Mouse (Mus musculus) olfactory bulb, adult 2 months (tissue): Measurements from ENCODE around the gene Matn4. TPM values are rescaled to one million over a fixed set of nuclear protein-coding genes. Genes with fewer than 3 reads are reported as not detected.

Experiments
- H3K27ac ChIP-seq: fragments of 200-500 bp; 2 replicates; pipeline ENCODE4 v1.5.1; 2012; ENCODE audit warnings: low read depth, low read length; ENCODE audit not compliant: insufficient read depth
- H3K4me1 ChIP-seq: fragments of 200-500 bp; 2 replicates; pipeline ENCODE4 v1.6.1; 2012; ENCODE audit warnings: low read length; ENCODE audit not compliant: control insufficient read depth, insufficient read depth
- H3K4me3 ChIP-seq: fragments of 200-500 bp; 2 replicates; pipeline ENCODE4 v1.5.1; 2012; ENCODE audit warnings: mild to moderate bottlenecking, low read depth, low read length, moderate library complexity; ENCODE audit not compliant: insufficient read depth
- CTCF ChIP-seq: fragments of 200-500 bp; IDR thresholded peaks from 2 replicates; pipeline ENCODE4 v1.5.1; 2012; ENCODE audit warnings: low read depth, mild to moderate bottlenecking, low read length, moderate library complexity; ENCODE audit not compliant: insufficient read depth
- POLR2A ChIP-seq: fragments of 200-500 bp; IDR thresholded peaks from 2 replicates; pipeline ENCODE4 v1.6.1; 2012; ENCODE audit warnings: mild to moderate bottlenecking, low read depth, low read length, moderate library complexity; ENCODE audit not compliant: insufficient read depth
- WGBS: fragments of 180-500 bp; shearing (Covaris S2); methylation state at CpG from one replicate; pipeline ENCODE4 v1.1.7; 2018; 5-methylcytosine and 5-hydroxymethylcytosine counted together
- polyA plus RNA-seq: library from polyadenylated mRNA; stranded (reverse); fragments of >200 nt; gene quantifications from 2 replicates; pipeline ENCODE4 v1.2.4, GENCODE M21; 2012; ENCODE audit warnings: low replicate concordance; ENCODE audit not compliant: missing spikeins, insufficient read depth, insufficient read length

Gene Matn4
- polyA plus RNA-seq, 1 experiment = not detected

- Histone ChIP-seq H3K27ac (no peak overlapping the region), H3K4me3 (no peak overlapping the region), H3K4me1 (no peaks in the 10 kb centered on the region)
- WGBS = 64% methylated on average over 3 of the region's 3 CpGs
- no peak for TF ChIP-seq POLR2A
- TF ChIP-seq CTCF = no peak
These were observed 33.6 kb downstream of the Matn4 start for GRCm38 (mm10) chr2:164371371-164371770.

- 84% methylated on average over 6 of the region's 6 CpGs for WGBS
- no peak for TF ChIP-seq CTCF
- no peak for TF ChIP-seq POLR2A
- no peaks in the 10 kb centered on the region for H3K4me1 ChIP-seq
- no peak overlapping the region for H3K27ac ChIP-seq
- no peak overlapping the region for H3K4me3 ChIP-seq
These were observed 36.3 kb downstream of the Matn4 start for GRCm38 (mm10) chr2:164368620-164369105.

GRCm38 (mm10) chr2:164366947-164367346 is 38.0 kb downstream of the Matn4 start:
- TF ChIP-seq POLR2A = no peak
- no peak for TF ChIP-seq CTCF
- H3K27ac ChIP-seq = no peak overlapping the region
- no peaks in the 10 kb centered on the region for H3K4me1 ChIP-seq
- no peak overlapping the region for H3K4me3 ChIP-seq
- 51% methylated on average over 3 of the region's 3 CpGs for WGBS

- TF ChIP-seq POLR2A (no peak), CTCF (no peak)
- Histone ChIP-seq H3K4me1 (no peaks in the 10 kb centered on the region), H3K4me3 (no peak overlapping the region), H3K27ac (no peak overlapping the region)
- WGBS = 45% methylated on average over 13 of the region's 13 CpGs
These were observed 43.8 kb downstream of the Matn4 start for GRCm38 (mm10) chr2:164360974-164361657.

GRCm38 (mm10) chr2:164359668-164360067 is 45.3 kb downstream of the Matn4 start:
- no peak overlapping the region for H3K27ac ChIP-seq
- WGBS = 90% methylated on average over 5 of the region's 5 CpGs
- no peaks in the 10 kb centered on the region for H3K4me1 ChIP-seq
- TF ChIP-seq POLR2A (no peak), CTCF (no peak)
- no peak overlapping the region for H3K4me3 ChIP-seq

- TF ChIP-seq POLR2A = no peak
- no peak for TF ChIP-seq CTCF
- 89% methylated on average over 5 of the region's 5 CpGs for WGBS
- no peaks in the 10 kb centered on the region for H3K4me1 ChIP-seq
- no peak overlapping the region for H3K27ac ChIP-seq
- no peak overlapping the region for H3K4me3 ChIP-seq
These were observed 45.9 kb downstream of the Matn4 start for GRCm38 (mm10) chr2:164359031-164359430.

- no peak overlapping the region for H3K4me3 ChIP-seq
- TF ChIP-seq CTCF = no peak
- no peak for TF ChIP-seq POLR2A
- WGBS = 78% methylated on average over 3 of the region's 3 CpGs
- H3K27ac ChIP-seq = no peak overlapping the region
- H3K4me1 ChIP-seq = no peaks in the 10 kb centered on the region
These were observed 46.6 kb downstream of the Matn4 start for GRCm38 (mm10) chr2:164358373-164358772.

GRCm38 (mm10) chr2:164356177-164356967 is 48.6 kb downstream of the Matn4 start:
- no peak for TF ChIP-seq CTCF
- Histone ChIP-seq H3K4me3 (no peak overlapping the region), H3K4me1 (no peaks in the 10 kb centered on the region), H3K27ac (no peak overlapping the region)
- WGBS = 82% methylated on average over 11 of the region's 11 CpGs

GRCm38 (mm10) chr2:164353356-164353755 is 51.6 kb downstream of the Matn4 start:
- TF ChIP-seq CTCF = no peak
- 89% methylated on average over 11 of the region's 11 CpGs for WGBS
- no peaks in the 10 kb centered on the region for H3K4me1 ChIP-seq
- no peak overlapping the region for H3K4me3 ChIP-seq
- H3K27ac ChIP-seq = no peak overlapping the region

- Histone ChIP-seq H3K27ac (no peak overlapping the region), H3K4me1 (no peaks in the 10 kb centered on the region), H3K4me3 (no peak overlapping the region)
- 88% methylated on average over 3 of the region's 3 CpGs for WGBS
- TF ChIP-seq POLR2A (no peak), CTCF (no peak)
These were observed 52.3 kb downstream of the Matn4 start for GRCm38 (mm10) chr2:164352697-164353096.
